Mouse (Mus musculus): Measurements from ENCODE around the gene Hamp2. TPM values are rescaled to one million over a fixed set of nuclear protein-coding genes. Genes with fewer than 3 reads are reported as not detected.

Hamp2 gene
- polyA plus RNA-seq, 1 experiment, result 18.2 TPM

- H3K27ac ChIP-seq (ENCODE audit: insufficient read depth, low read length), result no peak overlapping the region
- H3K36me3 ChIP-seq (ENCODE audit: control insufficient read depth, insufficient read depth, low read length), result no peaks in the 10 kb centered on the region
- peaks cover 7% of the 10 kb centered on the region; the same call in 1 of the 2 replicates for H3K4me1 ChIP-seq (ENCODE audit: control insufficient read depth, insufficient read depth, insufficient read length)
- DNase-seq (ENCODE audit: low read depth in 1 of 2, low spot score in 2 of 2), result no peak
- TF ChIP-seq CTCF (IDR thresholded peaks at IDR 0.05; ENCODE audit: extremely low read depth, insufficient read depth, insufficient read length, insufficient replicate concordance) (no peak), POLR2A (IDR thresholded peaks at IDR 0.05; ENCODE audit: low read depth, low read length) (no peak)
- no peak overlapping the region for H3K4me3 ChIP-seq (ENCODE audit: extremely low read depth, insufficient read depth, insufficient read length)
- 94% methylated on average over 8 of the region's 8 CpGs for WGBS
- H3K27me3 ChIP-seq (ENCODE audit: control insufficient read depth, insufficient read depth, low read length), result peaks cover 3% of the 10 kb centered on the region; the same call in 1 of the 2 replicates
Observed at GRCm38 (mm10) chr7:30968611-30969010, 44.1 kb upstream of the Hamp2 start.

- TF ChIP-seq POLR2A (IDR thresholded peaks at IDR 0.05; ENCODE audit: low read depth, low read length) (no peak), CTCF (IDR thresholded peaks at IDR 0.05; ENCODE audit: extremely low read depth, insufficient read depth, insufficient read length, insufficient replicate concordance) (no peak)
- Histone ChIP-seq H3K36me3 (ENCODE audit: control insufficient read depth, insufficient read depth, low read length) (no peaks in the 10 kb centered on the region), H3K27ac (ENCODE audit: insufficient read depth, low read length) (no peak overlapping the region), H3K27me3 (ENCODE audit: control insufficient read depth, insufficient read depth, low read length) (no peaks in the 10 kb centered on the region), H3K4me1 (ENCODE audit: control insufficient read depth, insufficient read depth, insufficient read length) (no peaks in the 10 kb centered on the region), H3K4me3 (ENCODE audit: extremely low read depth, insufficient read depth, insufficient read length) (no peak overlapping the region)
- no peak for DNase-seq (ENCODE audit: low read depth in 1 of 2, low spot score in 2 of 2)
- 46% methylated on average over 3 of the region's 3 CpGs for WGBS
Observed at GRCm38 (mm10) chr7:30966657-30967056, 42.2 kb upstream of the Hamp2 start.

- Histone ChIP-seq H3K27me3 (ENCODE audit: control insufficient read depth, insufficient read depth, low read length) (no peaks in the 10 kb centered on the region), H3K4me3 (ENCODE audit: extremely low read depth, insufficient read depth, insufficient read length) (no peak overlapping the region), H3K36me3 (ENCODE audit: control insufficient read depth, insufficient read depth, low read length) (no peaks in the 10 kb centered on the region), H3K27ac (ENCODE audit: insufficient read depth, low read length) (no peak overlapping the region), H3K4me1 (ENCODE audit: control insufficient read depth, insufficient read depth, insufficient read length) (no peaks in the 10 kb centered on the region)
- TF ChIP-seq POLR2A (IDR thresholded peaks at IDR 0.05; ENCODE audit: low read depth, low read length) (no peak), CTCF (IDR thresholded peaks at IDR 0.05; ENCODE audit: extremely low read depth, insufficient read depth, insufficient read length, insufficient replicate concordance) (no peak)
- WGBS, result 91% methylated on average over 14 of the region's 14 CpGs
- DNase-seq (ENCODE audit: low read depth in 1 of 2, low spot score in 2 of 2), result no peak
Observed at GRCm38 (mm10) chr7:30965677-30966076, 41.2 kb upstream of the Hamp2 start.

- no peaks in the 10 kb centered on the region for H3K27me3 ChIP-seq (ENCODE audit: control insufficient read depth, insufficient read depth, low read length)
- no peaks in the 10 kb centered on the region for H3K36me3 ChIP-seq (ENCODE audit: control insufficient read depth, insufficient read depth, low read length)
- no peak overlapping the region for H3K4me3 ChIP-seq (ENCODE audit: extremely low read depth, insufficient read depth, insufficient read length)
- no peak for DNase-seq (ENCODE audit: low read depth in 1 of 2, low spot score in 2 of 2)
- no peak for TF ChIP-seq CTCF (IDR thresholded peaks at IDR 0.05; ENCODE audit: extremely low read depth, insufficient read depth, insufficient read length, insufficient replicate concordance)
- TF ChIP-seq POLR2A (IDR thresholded peaks at IDR 0.05; ENCODE audit: low read depth, low read length), result no peak
- no peak overlapping the region for H3K27ac ChIP-seq (ENCODE audit: insufficient read depth, low read length)
- H3K4me1 ChIP-seq (ENCODE audit: control insufficient read depth, insufficient read depth, insufficient read length), result no peaks in the 10 kb centered on the region
- 94% methylated on average over 7 of the region's 7 CpGs for WGBS
Observed at GRCm38 (mm10) chr7:30964366-30964765, 39.9 kb upstream of the Hamp2 start.

GRCm38 (mm10) chr7:30962862-30963261, 38.4 kb upstream of the Hamp2 start:
- no peaks in the 10 kb centered on the region for H3K36me3 ChIP-seq (ENCODE audit: control insufficient read depth, insufficient read depth, low read length)
- 91% methylated on average over 5 of the region's 5 CpGs for WGBS
- H3K27me3 ChIP-seq (ENCODE audit: control insufficient read depth, insufficient read depth, low read length), result no peaks in the 10 kb centered on the region
- DNase-seq (ENCODE audit: low read depth in 1 of 2, low spot score in 2 of 2), result no peak
- H3K4me1 ChIP-seq (ENCODE audit: control insufficient read depth, insufficient read depth, insufficient read length), result peaks cover 5% of the 10 kb centered on the region; the same call in 1 of the 2 replicates
- H3K4me3 ChIP-seq (ENCODE audit: extremely low read depth, insufficient read depth, insufficient read length), result no peak overlapping the region
- TF ChIP-seq CTCF (IDR thresholded peaks at IDR 0.05; ENCODE audit: extremely low read depth, insufficient read depth, insufficient read length, insufficient replicate concordance), result no peak
- TF ChIP-seq POLR2A (IDR thresholded peaks at IDR 0.05; ENCODE audit: low read depth, low read length), result no peak
- no peak overlapping the region for H3K27ac ChIP-seq (ENCODE audit: insufficient read depth, low read length)

GRCm38 (mm10) chr7:30959786-30960349, 35.4 kb upstream of the Hamp2 start:
- Histone ChIP-seq H3K36me3 (ENCODE audit: control insufficient read depth, insufficient read depth, low read length) (peaks cover 1% of the 10 kb centered on the region; the same call in 1 of the 2 replicates), H3K27me3 (ENCODE audit: control insufficient read depth, insufficient read depth, low read length) (no peaks in the 10 kb centered on the region), H3K27ac (ENCODE audit: insufficient read depth, low read length) (no peak overlapping the region), H3K4me3 (ENCODE audit: extremely low read depth, insufficient read depth, insufficient read length) (no peak overlapping the region), H3K4me1 (ENCODE audit: control insufficient read depth, insufficient read depth, insufficient read length) (peaks cover 9% of the 10 kb centered on the region)
- 86% methylated on average over 6 of the region's 6 CpGs for WGBS
- TF ChIP-seq POLR2A (IDR thresholded peaks at IDR 0.05; ENCODE audit: low read depth, low read length) (no peak), CTCF (IDR thresholded peaks at IDR 0.05; ENCODE audit: extremely low read depth, insufficient read depth, insufficient read length, insufficient replicate concordance) (no peak)
- DNase-seq (ENCODE audit: low read depth in 1 of 2, low spot score in 2 of 2), result no peak

GRCm38 (mm10) chr7:30958866-30959487, 34.5 kb upstream of the Hamp2 start:
- 97% methylated on average over 9 of the region's 9 CpGs for WGBS
- H3K4me1 ChIP-seq (ENCODE audit: control insufficient read depth, insufficient read depth, insufficient read length), result peaks cover 9% of the 10 kb centered on the region
- no peak overlapping the region for H3K4me3 ChIP-seq (ENCODE audit: extremely low read depth, insufficient read depth, insufficient read length)

More at GRCm38 (mm10) chr7:30958866-30959487, 34.5 kb upstream of the Hamp2 start:
- no peak for DNase-seq (ENCODE audit: low read depth in 1 of 2, low spot score in 2 of 2)
- TF ChIP-seq CTCF (IDR thresholded peaks at IDR 0.05; ENCODE audit: extremely low read depth, insufficient read depth, insufficient read length, insufficient replicate concordance), result no peak
- no peak for TF ChIP-seq POLR2A (IDR thresholded peaks at IDR 0.05; ENCODE audit: low read depth, low read length)
- Histone ChIP-seq H3K27me3 (ENCODE audit: control insufficient read depth, insufficient read depth, low read length) (no peaks in the 10 kb centered on the region), H3K36me3 (ENCODE audit: control insufficient read depth, insufficient read depth, low read length) (peaks cover 10% of the 10 kb centered on the region), H3K27ac (ENCODE audit: insufficient read depth, low read length) (no peak overlapping the region)

Measured in spleen, adult 2 months (tissue).